Mouse (Mus musculus): ENCODE results near the gene Kncn.
A peak's percentile ranks its signal among the peaks of the same experiment; 100 is the strongest.

Gene Kncn

GRCm38 (mm10) chr4:115884022-115884421 lies at the start of gene Kncn:
Gene Kncn, plus strand, starts transcription at chr4:115884400.
- no peak for ATAC-seq (ENCODE audit: low TSS enrichment)

GRCm38 (mm10) chr4:115835576-115835975 lies 48.6 kb upstream of the Kncn start:
- ATAC-seq (ENCODE audit: low TSS enrichment) = no peak

- no peak for ATAC-seq (ENCODE audit: low TSS enrichment)
These were observed 46.0 kb upstream of the Kncn start for GRCm38 (mm10) chr4:115838196-115838595.

- ATAC-seq (ENCODE audit: low TSS enrichment) = peak; percentile 97
These were observed 45.2 kb upstream of the Kncn start, which contains the start of gene Mknk1 for GRCm38 (mm10) chr4:115838696-115839641. Gene Mknk1, plus strand, starts transcription at chr4:115839198.

GRCm38 (mm10) chr4:115839956-115840355 lies 44.2 kb upstream of the Kncn start:
- no peak for ATAC-seq (ENCODE audit: low TSS enrichment)

- ATAC-seq (ENCODE audit: low TSS enrichment) = no peak
These were observed 43.4 kb upstream of the Kncn start for GRCm38 (mm10) chr4:115840842-115841241.

- ATAC-seq (ENCODE audit: low TSS enrichment) = no peak
These were observed 37.5 kb upstream of the Kncn start for GRCm38 (mm10) chr4:115846656-115847055.

GRCm38 (mm10) chr4:115847377-115847776 lies 36.8 kb upstream of the Kncn start:
- ATAC-seq (ENCODE audit: low TSS enrichment) = peak; percentile 79

GRCm38 (mm10) chr4:115848083-115848482 lies 36.1 kb upstream of the Kncn start:
- 0 out of 2 replicates have a peak, but pooled peaks have one; percentile 18 for ATAC-seq (ENCODE audit: low TSS enrichment)

- ATAC-seq (ENCODE audit: low TSS enrichment) = no peak
These were observed 35.1 kb upstream of the Kncn start for GRCm38 (mm10) chr4:115848990-115849677.

GRCm38 (mm10) chr4:115850111-115850510 lies 34.1 kb upstream of the Kncn start:
- ATAC-seq (ENCODE audit: low TSS enrichment) = no peak

GRCm38 (mm10) chr4:115850631-115851030 lies 33.6 kb upstream of the Kncn start:
- no peak for ATAC-seq (ENCODE audit: low TSS enrichment)

- no peak for ATAC-seq (ENCODE audit: low TSS enrichment)
These were observed 32.6 kb upstream of the Kncn start for GRCm38 (mm10) chr4:115851569-115851968.

- ATAC-seq (ENCODE audit: low TSS enrichment) = no peak
These were observed 29.1 kb upstream of the Kncn start for GRCm38 (mm10) chr4:115855100-115855499.

- ATAC-seq (ENCODE audit: low TSS enrichment) = peak; percentile 91
These were observed 28.6 kb upstream of the Kncn start for GRCm38 (mm10) chr4:115855609-115856008.

GRCm38 (mm10) chr4:115856282-115856681 lies 27.9 kb upstream of the Kncn start:
- no peak for ATAC-seq (ENCODE audit: low TSS enrichment)

- no peak for ATAC-seq (ENCODE audit: low TSS enrichment)
These were observed 26.8 kb upstream of the Kncn start for GRCm38 (mm10) chr4:115857293-115857883.

GRCm38 (mm10) chr4:115863352-115863751 lies 20.8 kb upstream of the Kncn start:
- no peak for ATAC-seq (ENCODE audit: low TSS enrichment)

GRCm38 (mm10) chr4:115863880-115864279 lies 20.3 kb upstream of the Kncn start:
- no peak for ATAC-seq (ENCODE audit: low TSS enrichment)

GRCm38 (mm10) chr4:115869512-115870210 lies 14.5 kb upstream of the Kncn start:
- ATAC-seq (ENCODE audit: low TSS enrichment) = peak; percentile 95

- ATAC-seq (ENCODE audit: low TSS enrichment) = no peak
These were observed 11.0 kb upstream of the Kncn start for GRCm38 (mm10) chr4:115873231-115873630.
